Mouse (Mus musculus): ENCODE data around the gene Olfr628. TPM values are rescaled to one million over a fixed set of nuclear protein-coding genes. Genes with fewer than 3 reads are reported as not detected.
"Not testable (repeated sequence)": the region's sequence is repeated elsewhere in the genome, so short reads cannot be mapped to it uniquely, and the experiment has no call there.

The Olfr628 gene
- not detected in 2 replicates for total RNA-seq (2017)

GRCm38 (mm10) chr7:103730074-103730473 is at the start of gene Olfr628:
TSS of gene Olfr628 (plus strand) at chr7:103730374.
- ATAC-seq (replicated peaks; ENCODE audit: low read depth, poor library complexity, severe bottlenecking) = no peak

- no peak for ATAC-seq (replicated peaks; ENCODE audit: low read depth, poor library complexity, severe bottlenecking)
Measured at GRCm38 (mm10) chr7:103682420-103682819, 47.8 kb upstream of the Olfr628 start, which contains the start of gene Olfr625-ps1. TSS of gene Olfr625-ps1 (plus strand) at chr7:103682720.

DNA sequence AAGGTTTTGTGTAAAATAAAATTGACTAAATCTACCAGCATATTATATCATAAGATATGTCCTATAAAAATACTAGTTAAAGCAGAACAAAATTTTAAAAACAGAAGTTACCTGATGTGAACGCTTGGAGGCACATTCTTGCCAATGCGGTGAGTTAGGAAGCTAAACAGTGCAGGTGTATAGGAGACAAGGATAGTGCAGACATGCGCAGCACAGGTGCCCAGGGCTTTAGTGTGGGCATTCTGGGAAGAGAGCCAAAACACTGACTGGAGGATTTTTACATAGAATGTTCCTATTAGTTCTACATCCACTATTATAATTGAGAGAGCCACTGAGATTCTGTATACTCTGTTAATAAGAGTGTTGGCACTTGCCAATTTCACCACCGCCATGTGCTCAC is 30.7 kb upstream of the Olfr628 start:
- ATAC-seq (replicated peaks; ENCODE audit: low read depth, poor library complexity, severe bottlenecking) = no peak

- ATAC-seq (replicated peaks; ENCODE audit: low read depth, poor library complexity, severe bottlenecking) = peak; percentile 78
Measured at GRCm38 (mm10) chr7:103712024-103712423, 18.1 kb upstream of the Olfr628 start.

DNA sequence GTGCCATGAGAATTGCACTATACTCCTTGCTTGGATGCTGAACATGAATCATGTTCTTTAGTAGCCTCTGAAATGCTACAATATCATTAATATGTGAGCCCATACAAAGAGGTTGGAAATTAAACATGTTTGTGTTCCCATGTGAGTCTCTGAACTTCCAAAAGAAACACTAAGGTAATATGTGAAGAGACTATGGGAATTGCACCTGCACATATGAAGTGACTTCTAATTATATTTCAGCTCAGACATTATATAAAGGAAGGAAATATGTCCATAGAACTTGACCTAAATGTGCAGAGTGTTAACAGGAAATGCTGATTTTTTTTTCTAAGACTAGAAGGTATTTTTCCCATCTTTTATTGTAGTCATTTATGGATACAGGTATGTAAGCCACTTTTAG is 15.8 kb upstream of the Olfr628 start, which contains the start of gene Olfr243:
TSS of gene Olfr243 (plus strand) at position 301 of the 400 bp plus-strand sequence.
- no peak for ATAC-seq (replicated peaks; ENCODE audit: low read depth, poor library complexity, severe bottlenecking)

DNA sequence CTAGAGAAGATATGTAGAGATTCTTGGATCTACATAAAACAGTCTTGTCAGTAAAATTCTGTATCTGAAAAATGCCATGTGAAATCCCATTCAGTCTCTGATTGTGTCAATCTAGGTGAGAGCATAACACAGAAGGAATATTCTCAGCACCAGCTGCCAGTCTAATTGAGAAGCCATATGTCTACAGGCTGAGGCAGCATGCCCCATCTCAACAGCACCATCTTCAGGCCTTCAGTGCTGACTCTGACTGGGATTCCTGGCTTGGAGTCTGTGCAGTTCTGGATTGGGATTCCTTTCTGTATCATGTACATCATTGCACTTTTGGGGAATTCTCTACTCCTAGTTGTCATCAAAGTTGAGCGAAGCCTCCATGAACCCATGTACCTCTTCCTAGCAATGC is 13.8 kb upstream of the Olfr628 start:
- not testable (repeated sequence) for ATAC-seq (replicated peaks; ENCODE audit: low read depth, poor library complexity, severe bottlenecking)

- ATAC-seq (replicated peaks; ENCODE audit: low read depth, poor library complexity, severe bottlenecking) = no peak
Measured at GRCm38 (mm10) chr7:103744843-103745242, 14.7 kb downstream of the Olfr628 start, which contains the start of gene Olfr629. TSS of gene Olfr629 (minus strand) at chr7:103744943.

DNA sequence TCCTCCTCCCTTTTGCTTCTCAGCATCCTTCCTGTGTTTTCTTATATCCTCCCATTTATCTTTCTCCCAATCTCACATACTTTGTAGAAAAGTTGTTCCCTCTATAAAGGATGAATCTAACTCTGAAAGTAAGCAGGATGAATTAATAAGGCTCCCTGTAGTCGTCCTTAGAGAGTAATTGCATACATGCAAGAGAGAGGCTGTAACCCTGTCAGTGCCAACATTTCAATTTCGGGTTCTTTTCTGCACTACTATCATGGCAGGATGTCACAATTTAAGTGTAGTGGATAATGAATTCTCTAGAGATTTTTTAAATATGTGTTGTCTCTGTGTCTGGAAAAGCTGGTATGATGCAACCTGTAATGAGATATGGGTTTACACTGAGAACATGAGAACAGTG is 27.1 kb downstream of the Olfr628 start, which contains the start of gene Olfr630:
TSS of gene Olfr630 (minus strand) at position 101 of the 400 bp plus-strand sequence.
- ATAC-seq (replicated peaks; ENCODE audit: low read depth, poor library complexity, severe bottlenecking) = no peak

DNA sequence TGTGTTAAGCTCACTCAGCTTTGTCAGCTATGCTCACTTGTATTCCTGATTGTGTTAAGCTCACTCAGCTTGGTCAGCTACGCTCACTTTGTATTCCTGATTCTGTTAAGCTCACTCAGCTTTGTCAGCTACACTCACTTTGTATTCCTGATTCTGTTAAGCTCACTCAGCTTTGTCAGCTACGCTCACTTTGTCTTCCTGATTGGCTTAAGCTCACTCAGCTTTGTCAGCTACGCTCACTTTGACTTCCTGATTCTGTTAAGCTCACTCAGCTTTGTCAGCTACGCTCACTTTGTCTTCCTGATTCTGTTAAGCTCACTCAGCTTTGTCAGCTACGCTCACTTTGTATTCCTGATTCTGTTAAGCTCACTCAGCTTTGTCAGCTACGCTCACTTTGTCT is 32.0 kb downstream of the Olfr628 start:
- not testable (repeated sequence) for ATAC-seq (replicated peaks; ENCODE audit: low read depth, poor library complexity, severe bottlenecking)

DNA sequence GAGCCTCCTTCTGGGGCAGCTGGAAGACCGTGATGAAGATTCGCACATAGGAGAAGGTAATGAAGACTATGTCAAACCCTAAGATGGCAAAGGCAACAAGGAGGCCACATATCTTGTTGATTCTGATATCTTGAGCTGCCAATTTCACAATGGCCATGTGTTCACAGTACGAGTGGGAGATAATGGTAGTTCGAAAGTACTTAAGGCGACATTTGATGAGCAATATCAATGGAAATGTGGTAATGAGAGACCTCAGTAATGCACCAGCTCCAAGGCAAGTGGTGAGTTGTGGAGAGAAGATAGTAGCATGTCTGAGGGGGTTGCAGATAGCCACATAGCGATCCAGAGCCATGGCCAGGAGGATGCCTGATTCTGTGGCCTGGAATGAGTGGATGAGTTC is 37.5 kb downstream of the Olfr628 start:
- peak; percentile 71 for ATAC-seq (replicated peaks; ENCODE audit: low read depth, poor library complexity, severe bottlenecking)

- ATAC-seq (replicated peaks; ENCODE audit: low read depth, poor library complexity, severe bottlenecking) = no peak
Measured at GRCm38 (mm10) chr7:103771494-103771893, 41.3 kb downstream of the Olfr628 start, which contains the start of gene Olfr69. TSS of gene Olfr69 (minus strand) at chr7:103771594.

GRCm38 (mm10) chr7:103777652-103778051 is 47.5 kb downstream of the Olfr628 start:
- ATAC-seq (replicated peaks; ENCODE audit: low read depth, poor library complexity, severe bottlenecking) = peak; percentile 52; the same call in 1 of the 2 replicates

- ATAC-seq (replicated peaks; ENCODE audit: low read depth, poor library complexity, severe bottlenecking) = no peak
Measured at GRCm38 (mm10) chr7:103779598-103779997, 49.4 kb downstream of the Olfr628 start, which contains the start of gene Olfr68. TSS of gene Olfr68 (minus strand) at chr7:103779698.

Other genes with a start within 250 kb of the Olfr628 start
- gene Olfr609, start 232.3 kb upstream of the Olfr628 start, total RNA-seq (2017) = not detected in 2 replicates
- not detected in 2 replicates for gene Olfr610, start 218.3 kb upstream of the Olfr628 start, total RNA-seq (2017)
- gene Olfr611, start 209.5 kb upstream of the Olfr628 start, total RNA-seq (2017) = not detected in 2 replicates
- gene Olfr612, start 187.7 kb upstream of the Olfr628 start, total RNA-seq (2017) = not detected in 2 replicates
- gene Olfr613, start 182.3 kb upstream of the Olfr628 start, total RNA-seq (2017) = not detected in 2 replicates
- gene Olfr615, start 174.3 kb upstream of the Olfr628 start, total RNA-seq (2017) = not detected in 2 replicates
- not detected in 2 replicates for gene Olfr616, start 161.2 kb upstream of the Olfr628 start, total RNA-seq (2017)
- not detected in 2 replicates for gene Olfr617, start 157.3 kb upstream of the Olfr628 start, total RNA-seq (2017)
- not detected in 2 replicates for gene Olfr618, start 140.3 kb upstream of the Olfr628 start, total RNA-seq (2017)
- not detected in 2 replicates for gene Olfr619, start 129.8 kb upstream of the Olfr628 start, total RNA-seq (2017)
- gene Olfr620, start 117.8 kb upstream of the Olfr628 start, total RNA-seq (2017) = not detected in 2 replicates
- gene Olfr622, start 87.7 kb upstream of the Olfr628 start, total RNA-seq (2017) = not detected in 2 replicates
- gene Olfr623, start 66.7 kb upstream of the Olfr628 start, total RNA-seq (2017) = not detected in 2 replicates
- under 0.01 TPM in 1 of 2 replicates, not detected in the other for gene Olfr624, start 59.2 kb upstream of the Olfr628 start, total RNA-seq (2017)
- gene Olfr625-ps1, start 47.7 kb upstream of the Olfr628 start, total RNA-seq (2017) = not detected in 2 replicates
- gene Olfr243, start 15.7 kb upstream of the Olfr628 start, total RNA-seq (2017) = not detected in 2 replicates
- not detected in 2 replicates for gene Olfr629, start 14.6 kb downstream of the Olfr628 start, total RNA-seq (2017)
- not detected in 2 replicates for gene Olfr630, start 27.0 kb downstream of the Olfr628 start, total RNA-seq (2017)
- not detected in 2 replicates for gene Olfr69, start 41.2 kb downstream of the Olfr628 start, total RNA-seq (2017)
- not detected in 2 replicates for gene Olfr68, start 49.3 kb downstream of the Olfr628 start, total RNA-seq (2017)
- gene Olfr67, start 61.4 kb downstream of the Olfr628 start, total RNA-seq (2017) = not detected in 2 replicates
- 13.0 and 18.6 TPM in 2 replicates for gene Hbb-bt, start 83.6 kb downstream of the Olfr628 start, total RNA-seq (2017)
- gene Hbb-bs, start 97.7 kb downstream of the Olfr628 start, total RNA-seq (2017) = 16.6 and 33.2 TPM in 2 replicates
- gene Hbb-bh2, start 110.1 kb downstream of the Olfr628 start, total RNA-seq (2017) = not detected in 2 replicates
- not detected in 2 replicates for gene Hbb-bh1, start 112.8 kb downstream of the Olfr628 start, total RNA-seq (2017)
- 2.9 TPM in 1 of 2 replicates, not detected in the other for gene Hbb-y, start 122.8 kb downstream of the Olfr628 start, total RNA-seq (2017)
- gene Olfr66, start 155.9 kb downstream of the Olfr628 start, total RNA-seq (2017) = not detected in 2 replicates
- not detected in 2 replicates for gene Olfr64, start 164.1 kb downstream of the Olfr628 start, total RNA-seq (2017)
- gene Olfr65, start 173.1 kb downstream of the Olfr628 start, total RNA-seq (2017) = not detected in 2 replicates
- not detected in 2 replicates for gene Olfr631, start 198.5 kb downstream of the Olfr628 start, total RNA-seq (2017)
- not detected in 2 replicates for gene Olfr632, start 204.0 kb downstream of the Olfr628 start, total RNA-seq (2017)
- not detected in 2 replicates for gene Olfr633, start 214.1 kb downstream of the Olfr628 start, total RNA-seq (2017)
- not detected in 2 replicates for gene Olfr635, start 240.8 kb downstream of the Olfr628 start, total RNA-seq (2017)

Data from common myeloid progenitor, adult 5-6 weeks (primary cell).